Mouse (Mus musculus) liver, postnatal 0 days (tissue): ENCODE measurements at regions not wholly inside any gene's neighbourhood (a gene's known extent, or its start where the extent isn't known, plus 50 kb on each side); places are given as distances from the start of the nearest gene placed in this dataset.

Experiments
- ATAC-seq: fragments of 200-750 bp; cut with Nextera tagmentation; 2 replicates; pipeline ENCODE4 v1.8.0; 2017; ENCODE audit warnings: mild to moderate bottlenecking, moderate library complexity
- DNase-seq: peaks from one replicate; pipeline ENCODE4 v3.0.0-alpha.2; 2016
- H3K27ac ChIP-seq: fragments of 300-500 bp; sonication (generic); 2 replicates; pipeline ENCODE4 v1.5.1; 2014; ENCODE audit warnings: antibody characterized with exemption, moderate library complexity, mild to moderate bottlenecking, low read depth
- H3K27me3 ChIP-seq: fragments of 300-500 bp; sonication (generic); 2 replicates; pipeline ENCODE4 v1.6.1; 2014; ENCODE audit warnings: low read length, control low read depth, mixed read lengths; ENCODE audit not compliant: insufficient read depth
- H3K36me3 ChIP-seq: fragments of 300-500 bp; sonication (generic); replicated peaks from 2 replicates; pipeline ENCODE4 v1.6.1; 2014; ENCODE audit warnings: mild to moderate bottlenecking, control low read depth, low read length, moderate library complexity, mixed read lengths; ENCODE audit not compliant: insufficient read depth
- H3K4me1 ChIP-seq: fragments of 300-500 bp; sonication (generic); 2 replicates; pipeline ENCODE4 v1.6.1; 2014; ENCODE audit warnings: antibody characterized with exemption, mild to moderate bottlenecking, control low read depth; ENCODE audit not compliant: insufficient read depth
- H3K4me2 ChIP-seq: fragments of 300-500 bp; sonication (generic); 2 replicates; pipeline ENCODE4 v1.6.1; 2014; ENCODE audit warnings: low read depth, mild to moderate bottlenecking, low read length, moderate library complexity, mixed read lengths
- H3K4me3 ChIP-seq: fragments of 300-500 bp; sonication (generic); 2 replicates; pipeline ENCODE4 v1.5.1; 2014; ENCODE audit warnings: low read depth, low read length
- H3K9ac ChIP-seq: fragments of 300-500 bp; sonication (generic); replicated peaks from 2 replicates; pipeline ENCODE4 v1.6.1; 2014; ENCODE audit warnings: mild to moderate bottlenecking, moderate library complexity
- H3K9me3 ChIP-seq: fragments of 300-500 bp; sonication (generic); 2 replicates; pipeline ENCODE4 v1.6.1; 2016; ENCODE audit warnings: mild to moderate bottlenecking, control low read depth, low read length, mixed read lengths
- CTCF ChIP-seq: sonication (generic); IDR thresholded peaks from 2 replicates; pipeline ENCODE4 v1.5.1; 2016; ENCODE audit warnings: antibody characterized with exemption, low read depth
- EP300 ChIP-seq: IDR thresholded peaks from 2 replicates; pipeline ENCODE4 v1.6.1; 2016; ENCODE audit warnings: antibody characterized with exemption, low read depth, mild to moderate bottlenecking
- WGBS: fragments of 180-500 bp; shearing (Covaris S2); extraction: QIAGEN DNeasy Blood & Tissue Kit; methylation state at CpG from one replicate; pipeline ENCODE4 v1.1.7; 2014; ENCODE audit not compliant: insufficient replicate concordance; 5-methylcytosine and 5-hydroxymethylcytosine counted together

GRCm38 (mm10) chr17:47151193-47151556 lies 140.8 kb upstream of the Ubr2 start:
- H3K4me3 ChIP-seq: no peak overlapping the region

GRCm38 (mm10) chr17:47150636-47151035 lies 140.3 kb upstream of the Ubr2 start:
- DNase-seq: no peak
- Histone ChIP-seq H3K27ac (no peak overlapping the region), H3K4me3 (no peak overlapping the region), H3K27me3 (no peaks in the 10 kb centered on the region), H3K4me2 (no peak overlapping the region), H3K9me3 (no peaks in the 10 kb centered on the region), H3K4me1 (peaks cover 3% of the 10 kb centered on the region; the same call in 1 of the 2 replicates), H3K9ac (no peak overlapping the region), H3K36me3 (no peaks in the 10 kb centered on the region)
- no peak for ATAC-seq
- no peak for TF ChIP-seq CTCF
- WGBS: 73% methylated on average over 6 of the region's 6 CpGs

More at GRCm38 (mm10) chr17:47151193-47151556, 140.8 kb upstream of the Ubr2 start:
- H3K4me1 ChIP-seq: peaks cover 3% of the 10 kb centered on the region; the same call in 1 of the 2 replicates
- H3K27ac ChIP-seq: no peak overlapping the region
- H3K4me2 ChIP-seq: peak overlapping the region; percentile 63
- ATAC-seq: no peak
- H3K27me3 ChIP-seq: no peaks in the 10 kb centered on the region
- H3K9me3 ChIP-seq: no peaks in the 10 kb centered on the region
- H3K9ac ChIP-seq: no peak overlapping the region
- DNase-seq: no peak
- H3K36me3 ChIP-seq: no peaks in the 10 kb centered on the region
- TF ChIP-seq CTCF: no peak
- TF ChIP-seq EP300: no peak
- 49% methylated on average over 5 of the region's 5 CpGs for WGBS

- ATAC-seq (no peak), DNase-seq (no peak)
- peaks cover 3% of the 10 kb centered on the region; the same call in 1 of the 2 replicates for H3K4me1 ChIP-seq
- H3K9ac ChIP-seq: no peak overlapping the region
- 79% methylated on average over 13 of the region's 13 CpGs for WGBS
- TF ChIP-seq CTCF (no peak), EP300 (no peak)
- H3K4me3 ChIP-seq: no peak overlapping the region
- no peak overlapping the region for H3K4me2 ChIP-seq
- no peaks in the 10 kb centered on the region for H3K36me3 ChIP-seq
- H3K27ac ChIP-seq: no peak overlapping the region
- H3K9me3 ChIP-seq: no peaks in the 10 kb centered on the region
- H3K27me3 ChIP-seq: no peaks in the 10 kb centered on the region
These were observed 139.3 kb upstream of the Ubr2 start for GRCm38 (mm10) chr17:47149662-47150061.

- Histone ChIP-seq H3K36me3 (no peaks in the 10 kb centered on the region), H3K27ac (no peak overlapping the region), H3K9me3 (no peaks in the 10 kb centered on the region), H3K4me2 (no peak overlapping the region), H3K9ac (no peak overlapping the region), H3K4me3 (no peak overlapping the region), H3K4me1 (peaks cover 3% of the 10 kb centered on the region; the same call in 1 of the 2 replicates), H3K27me3 (no peaks in the 10 kb centered on the region)
- ATAC-seq: no peak
- WGBS: 87% methylated on average over 9 of the region's 9 CpGs
- DNase-seq: no peak
- TF ChIP-seq CTCF (no peak), EP300 (no peak)
These were observed 138.8 kb upstream of the Ubr2 start for GRCm38 (mm10) chr17:47149158-47149557.

- no peaks in the 10 kb centered on the region for H3K36me3 ChIP-seq
- H3K9ac ChIP-seq: no peak overlapping the region
- H3K27ac ChIP-seq: no peak overlapping the region
- H3K4me2 ChIP-seq: no peak overlapping the region
- WGBS: 80% methylated on average over 4 of the region's 4 CpGs
- no peaks in the 10 kb centered on the region for H3K9me3 ChIP-seq
- TF ChIP-seq EP300 (no peak), CTCF (peak; percentile 57)
- H3K4me1 ChIP-seq: peaks cover 3% of the 10 kb centered on the region; the same call in 1 of the 2 replicates
- H3K27me3 ChIP-seq: no peaks in the 10 kb centered on the region
- no peak overlapping the region for H3K4me3 ChIP-seq
- DNase-seq: no peak
- ATAC-seq: no peak
These were observed 136.3 kb upstream of the Ubr2 start for GRCm38 (mm10) chr17:47146640-47147039.

- Histone ChIP-seq H3K4me2 (no peak overlapping the region), H3K27ac (no peak overlapping the region), H3K9me3 (no peaks in the 10 kb centered on the region), H3K36me3 (no peaks in the 10 kb centered on the region), H3K4me1 (no peaks in the 10 kb centered on the region), H3K9ac (no peak overlapping the region), H3K27me3 (peaks cover 9% of the 10 kb centered on the region), H3K4me3 (no peak overlapping the region)
- no peak for TF ChIP-seq EP300
- TF ChIP-seq CTCF: no peak
- DNase-seq: no peak
- ATAC-seq: no peak
- WGBS: 91% methylated on average over 16 of the region's 16 CpGs
These were observed 135.2 kb upstream of the Ubr2 start for GRCm38 (mm10) chr17:47145590-47145989.

GRCm38 (mm10) chr17:47144996-47145395 lies 134.6 kb upstream of the Ubr2 start:
- Histone ChIP-seq H3K27ac (no peak overlapping the region), H3K9me3 (no peaks in the 10 kb centered on the region), H3K36me3 (no peaks in the 10 kb centered on the region), H3K27me3 (peaks cover 10% of the 10 kb centered on the region), H3K4me1 (peaks cover 3% of the 10 kb centered on the region), H3K9ac (no peak overlapping the region), H3K4me2 (no peak overlapping the region; the same call in 1 of the 2 replicates), H3K4me3 (no peak overlapping the region)
- 64% methylated on average over 9 of the region's 9 CpGs for WGBS
- no peak for ATAC-seq
- DNase-seq: no peak
- TF ChIP-seq EP300 (no peak), CTCF (no peak)
